8 mouse cellular contexts compared by ENCODE assay signal in the genomic region with DNA sequence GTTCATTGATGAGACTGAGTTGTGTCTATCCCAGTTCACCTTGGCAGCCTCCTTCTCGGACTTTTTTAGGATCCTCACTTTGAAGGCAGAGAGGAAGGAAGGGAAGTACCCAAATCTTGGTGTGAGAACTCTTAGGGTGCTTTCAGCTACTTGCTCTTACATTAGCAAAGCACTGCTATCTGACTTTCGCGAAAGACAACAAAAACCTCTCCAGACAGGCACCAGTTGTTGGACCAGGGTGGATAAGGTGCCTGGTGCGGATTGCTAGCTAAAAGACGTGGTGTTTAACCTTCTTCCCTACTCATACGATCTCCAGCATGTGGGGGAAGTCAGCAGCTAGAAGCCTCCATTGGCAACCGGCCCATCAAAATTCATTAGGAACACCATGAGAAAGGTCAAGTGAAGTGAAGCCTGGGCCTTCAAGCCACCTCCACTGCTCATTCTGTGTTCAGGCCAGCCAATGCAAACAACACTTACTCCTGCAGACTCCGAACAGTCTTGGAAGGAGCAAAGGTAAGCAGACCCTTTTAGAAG.
DNase-seq lines count a peak whose midpoint lies in the region; ATAC-seq lines count a peak whose summit lies in the region.

No protein-coding gene starts in this region.

- intact Hi-C loops in heart, postnatal 25 days (cut with DNase I), result no loop called here
- intact Hi-C loops in left cerebral cortex, postnatal 25 days (cut with DNase I), result loop anchor here (10.0 kb wide), 1 partner anchor 944 kb away; no protein-coding TSS in a partner anchor

- H3K9ac ChIP-seq in heart, embryonic 15.5 days, result peak overlapping the region; percentile 96
- H3K9ac ChIP-seq in hindbrain, embryonic 16.5 days (ENCODE audit: low read depth, low read length), result peak overlapping the region; percentile 95
- no peak overlapping the region for H3K9ac ChIP-seq in liver, embryonic 12.5 days

- H3K4me2 ChIP-seq in heart, embryonic 15.5 days, result peak overlapping the region; percentile 71
- H3K4me2 ChIP-seq in hindbrain, embryonic 16.5 days (ENCODE audit: low read length), result peak overlapping the region; percentile 82
- H3K4me2 ChIP-seq in liver, embryonic 12.5 days, result peak overlapping the region; percentile 65; the same call in 1 of the 2 replicates

- H3K27me3 ChIP-seq in heart, embryonic 15.5 days, result no peaks in the 10 kb centered on the region
- H3K27me3 ChIP-seq in hindbrain, embryonic 16.5 days (replicated peaks; ENCODE audit: control insufficient read depth, insufficient read depth, low read length), result no peaks in the 10 kb centered on the region
- H3K27me3 ChIP-seq in liver, embryonic 12.5 days (replicated peaks), result peaks cover 48% of the 10 kb centered on the region

- H3K9me3 ChIP-seq in heart, embryonic 15.5 days (replicated peaks), result no peaks in the 10 kb centered on the region
- no peaks in the 10 kb centered on the region for H3K9me3 ChIP-seq in hindbrain, embryonic 16.5 days (ENCODE audit: control insufficient read depth, low read length)
- H3K9me3 ChIP-seq in liver, embryonic 12.5 days (replicated peaks), result no peaks in the 10 kb centered on the region

- peak overlapping the region; percentile 95 for H3K27ac ChIP-seq in heart, embryonic 15.5 days
- H3K27ac ChIP-seq in hindbrain, embryonic 16.5 days (ENCODE audit: low read depth, low read length), result peak overlapping the region; percentile 97
- H3K27ac ChIP-seq in liver, embryonic 12.5 days, result no peak overlapping the region

- H3K36me3 ChIP-seq in heart, embryonic 15.5 days, result no peaks in the 10 kb centered on the region
- H3K36me3 ChIP-seq in hindbrain, embryonic 16.5 days (ENCODE audit: control insufficient read depth, insufficient read depth, low read length), result no peaks in the 10 kb centered on the region
- H3K36me3 ChIP-seq in liver, embryonic 12.5 days, result no peaks in the 10 kb centered on the region

- peaks cover 12% of the 10 kb centered on the region for H3K4me1 ChIP-seq in heart, embryonic 15.5 days (replicated peaks)
- H3K4me1 ChIP-seq in hindbrain, embryonic 16.5 days (ENCODE audit: control insufficient read depth, insufficient read depth, low read depth, low read length), result no peaks in the 10 kb centered on the region; the same call in 1 of the 2 replicates
- H3K4me1 ChIP-seq in liver, embryonic 12.5 days, result no peaks in the 10 kb centered on the region

- ATAC-seq in heart, embryonic 15.5 days (replicated peaks; ENCODE audit: insufficient number of reproducible peaks, insufficient read depth, low FRiP score, low read depth), result no peak
- ATAC-seq in hindbrain, embryonic 16.5 days, result peak; percentile 3
- ATAC-seq in liver, embryonic 12.5 days, result no peak
- ATAC-seq in erythroid progenitor cell, adult 5-6 weeks (replicated peaks; ENCODE audit: low FRiP score, poor library complexity, severe bottlenecking), result no peak

- no peak for DNase-seq in heart, postnatal 25 days (ENCODE audit: low spot score)
- DNase-seq in cerebellum, postnatal 14 days, result peak; percentile 48 to 58
- no peak for DNase-seq in right cerebral cortex, postnatal 14 days
- DNase-seq in left cerebral cortex, postnatal 25 days (ENCODE audit: low spot score in 2 of 2), result no peak

- WGBS in heart, embryonic 15.5 days, result 26% methylated on average over 8 of the region's 8 CpGs
- WGBS in hindbrain, embryonic 16.5 days, result 53% methylated on average over 8 of the region's 8 CpGs
- 35% methylated on average over 8 of the region's 8 CpGs for WGBS in liver, embryonic 12.5 days (ENCODE audit: insufficient replicate concordance)

- peak overlapping the region; percentile 97 for H3K4me3 ChIP-seq in heart, embryonic 15.5 days
- H3K4me3 ChIP-seq in hindbrain, embryonic 16.5 days (ENCODE audit: low read length), result peak overlapping the region; percentile 98
- no peak overlapping the region for H3K4me3 ChIP-seq in liver, embryonic 12.5 days

Comparison
In these comparisons a context has a peak if more than half of its experiments do, and no peak if none do; other contexts are left out.
1. DNase-seq: peak in cerebellum, postnatal 14 days (2 of 2); none in heart, postnatal 25 days (single experiment), right cerebral cortex, postnatal 14 days (single experiment) and left cerebral cortex, postnatal 25 days (0 of 2).
2. Peak in every context shown above with its lines, with median percentiles within 50 percentile points of each other: H3K4me2 ChIP-seq.